Mouse (Mus musculus) macrophage (primary cell): ENCODE results near the gene Rnf149. TPM values are rescaled to one million over a fixed set of nuclear protein-coding genes. Genes with fewer than 3 reads are reported as not detected.
"Not testable (repeated sequence)": the region's sequence is repeated elsewhere in the genome, so short reads cannot be mapped to it uniquely, and the experiment has no call there.

Experiments
- H3K27ac ChIP-seq: fragments of 350-480 bp; formaldehyde crosslinking; 2 replicates; pipeline ENCODE4 v1.9.0; 2021
- H3K36me3 ChIP-seq: fragments of 350-480 bp; formaldehyde crosslinking; 2 replicates; pipeline ENCODE4 v1.9.0; 2021; ENCODE audit errors: inconsistent target
- H3K4me3 ChIP-seq: fragments of 350-480 bp; formaldehyde crosslinking; 2 replicates; pipeline ENCODE4 v1.9.0; 2021; ENCODE audit errors: inconsistent target
- H3K79me2 ChIP-seq: fragments of 350-480 bp; formaldehyde crosslinking; 2 replicates; pipeline ENCODE4 v1.9.0; 2021; ENCODE audit errors: inconsistent target
- WGBS: methylation state at CpG from one replicate; pipeline ENCODE4 v1.1.7; 2026; ENCODE audit warnings: inconsistent platforms; ENCODE audit not compliant: missing documents; 5-methylcytosine and 5-hydroxymethylcytosine counted together
- polyA plus RNA-seq: library from polyadenylated mRNA; stranded (reverse); fragments of 250-400 nt; gene quantifications from 3 replicates; pipeline ENCODE4 v1.2.4, GENCODE M21; 2018; ENCODE audit warnings: inconsistent platforms
- total RNA-seq, 78 experiments: library from RNA; depleted of rRNA; stranded (reverse); fragments of 250-400 nt; gene quantifications; 1 replicate in 9 of 78; 2 replicates in 24 of 78; 3 replicates in 43 of 78; 4 replicates in 2 of 78; pipeline ENCODE4 v1.2.4; 2018; ENCODE audit warnings: inconsistent platforms in 56 of 78

Rnf149 gene
- 1,000 to 10,000 TPM in 4 of 26 experiments, 100 to 1,000 TPM in 22; 207 to 1,734 (median 562) TPM for total RNA-seq (2018; cell fraction: chromatin; rRNA removed)
- 100 to 1,000 TPM; 103 to 307 (median 139) TPM for total RNA-seq (2018; cell fraction: cytosol; rRNA removed)
- 100 to 1,000 TPM; 181 to 676 (median 390) TPM for total RNA-seq (2018; cell fraction: nucleus; rRNA removed)
- 117 to 167 TPM (median 137 TPM) in 3 replicates for polyA plus RNA-seq

DNA sequence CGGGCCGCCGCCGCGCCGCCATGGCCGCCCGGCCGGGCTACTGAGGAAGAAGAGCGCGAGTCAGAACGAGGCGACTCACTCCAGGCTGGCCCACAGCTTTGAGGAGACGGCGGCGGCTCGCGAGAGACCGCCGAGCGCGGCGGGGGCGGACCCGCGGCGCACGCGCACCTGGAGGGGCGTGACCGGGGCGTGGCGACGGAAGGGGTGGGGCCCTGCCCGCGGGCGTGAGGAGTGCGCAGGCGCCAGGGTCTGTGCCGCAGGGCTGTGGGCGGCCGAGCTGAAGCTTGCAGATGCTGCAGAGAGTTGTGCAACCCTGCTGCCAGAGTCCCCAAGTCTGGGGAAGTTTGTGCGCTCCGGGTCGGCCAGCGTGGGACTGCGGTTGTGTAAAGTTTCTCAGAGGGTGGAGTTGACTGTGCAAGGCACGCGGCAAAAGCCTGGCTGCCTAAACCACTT is at the start of gene Rnf149:
Gene Rnf149, minus strand, starts transcription at position 153 of the 453 bp plus-strand sequence.
- peak within 1 kb of the TSS; percentile 92 for H3K27ac ChIP-seq
- no peaks in the 10 kb centered on the region for H3K36me3 ChIP-seq
- under 1% methylated on average over 36 of the region's 49 CpGs for WGBS
- peak within 1 kb of the TSS; percentile 71 for H3K4me3 ChIP-seq
- H3K79me2 ChIP-seq, result peaks cover 43% of the 10 kb centered on the region

DNA sequence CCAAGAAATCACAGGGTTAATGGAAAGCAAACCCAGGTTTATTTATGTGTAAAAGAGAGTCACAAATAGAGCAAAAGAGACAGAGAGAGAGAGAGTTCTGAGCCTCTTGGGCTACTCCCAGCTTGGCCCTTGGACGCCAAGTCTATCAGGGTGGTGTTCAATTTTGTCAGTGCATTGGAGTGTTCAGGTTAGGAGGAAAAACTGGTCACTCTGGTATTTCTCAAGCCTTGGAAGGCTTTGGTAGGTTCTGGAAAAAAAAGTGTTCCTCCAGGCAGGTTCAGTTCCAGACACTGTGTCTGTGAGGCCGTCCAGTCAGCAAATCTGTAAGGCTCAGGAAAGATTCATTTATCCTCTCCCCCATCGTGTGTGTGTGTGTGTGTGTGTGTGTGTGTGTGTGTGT is 48.3 kb upstream of the Rnf149 start:
- no peaks in the 10 kb centered on the region for H3K79me2 ChIP-seq
- WGBS, result 80% methylated on average over 2 of the region's 3 CpGs
- no peak overlapping the region for H3K27ac ChIP-seq
- H3K36me3 ChIP-seq, result no peaks in the 10 kb centered on the region
- H3K4me3 ChIP-seq, result no peak overlapping the region

DNA sequence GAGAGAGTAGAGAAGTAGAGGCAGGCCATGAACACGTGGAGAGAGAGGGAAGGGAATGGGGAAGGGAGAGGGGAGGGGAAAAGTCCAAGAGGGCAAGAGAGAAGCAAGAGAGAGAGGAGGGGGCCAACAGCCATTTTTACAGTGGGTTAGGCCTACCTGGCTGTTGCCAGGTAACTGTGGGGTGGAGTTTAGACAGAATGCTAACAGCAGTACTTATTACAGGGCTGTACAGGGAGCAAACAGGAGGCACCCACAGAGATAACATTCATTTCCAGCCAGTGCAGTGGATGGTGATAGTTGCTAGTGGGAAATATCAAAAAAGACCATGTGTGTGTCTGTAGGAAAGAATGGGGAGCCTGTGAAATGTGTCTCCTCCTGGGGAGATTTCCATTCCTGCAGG is 46.5 kb upstream of the Rnf149 start:
- WGBS, result 75% methylated on average over 1 of the region's 1 CpGs
- no peak overlapping the region for H3K27ac ChIP-seq
- H3K36me3 ChIP-seq, result no peaks in the 10 kb centered on the region
- H3K79me2 ChIP-seq, result no peaks in the 10 kb centered on the region
- H3K4me3 ChIP-seq, result no peak overlapping the region

DNA sequence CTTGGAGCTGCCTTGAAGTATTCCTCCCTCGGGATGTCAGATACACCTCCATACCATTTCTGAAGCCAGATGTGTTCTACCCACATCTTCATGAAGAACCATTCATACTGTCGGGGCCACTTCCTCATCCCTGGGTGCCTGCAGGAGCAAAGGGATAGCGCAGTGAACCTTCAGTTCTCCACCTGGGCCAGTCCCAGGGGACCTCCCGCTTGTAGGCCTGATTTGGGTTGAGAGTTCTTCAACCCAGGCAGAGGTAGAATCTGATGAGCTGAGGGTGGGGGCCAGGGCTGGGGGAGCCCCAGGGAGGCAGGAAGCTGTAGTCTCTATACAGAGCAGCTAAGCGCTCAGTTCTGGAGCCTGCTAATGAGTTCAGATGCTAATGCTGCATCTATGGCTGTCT is 45.9 kb upstream of the Rnf149 start:
- Histone ChIP-seq H3K79me2 (no peaks in the 10 kb centered on the region), H3K27ac (no peak overlapping the region), H3K4me3 (no peak overlapping the region), H3K36me3 (no peaks in the 10 kb centered on the region)
- WGBS, result 87% methylated on average over 5 of the region's 5 CpGs

DNA sequence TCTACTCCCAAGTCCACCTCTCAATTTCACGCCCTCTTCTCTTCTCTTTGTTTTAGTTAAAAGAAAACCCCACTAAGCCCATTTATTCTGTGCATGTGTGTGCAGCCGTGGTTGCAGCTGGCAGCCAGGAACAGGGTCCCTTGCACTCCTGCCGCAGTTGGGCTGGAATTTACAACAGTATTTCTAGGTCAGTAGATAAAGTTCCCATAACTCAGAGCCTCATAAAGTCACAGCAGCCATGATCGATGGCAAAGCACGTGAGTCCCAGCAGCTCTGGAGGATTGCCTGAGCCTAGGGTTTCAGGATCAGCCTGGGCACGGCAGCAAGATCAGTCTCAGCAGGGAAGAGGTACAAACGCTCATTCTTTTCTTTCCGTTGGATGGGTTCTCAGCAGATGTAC is 41.3 kb upstream of the Rnf149 start:
- no peak overlapping the region for H3K27ac ChIP-seq
- H3K4me3 ChIP-seq, result no peak overlapping the region
- WGBS, result 99% methylated on average over 7 of the region's 8 CpGs
- H3K36me3 ChIP-seq, result no peaks in the 10 kb centered on the region
- no peaks in the 10 kb centered on the region for H3K79me2 ChIP-seq

DNA sequence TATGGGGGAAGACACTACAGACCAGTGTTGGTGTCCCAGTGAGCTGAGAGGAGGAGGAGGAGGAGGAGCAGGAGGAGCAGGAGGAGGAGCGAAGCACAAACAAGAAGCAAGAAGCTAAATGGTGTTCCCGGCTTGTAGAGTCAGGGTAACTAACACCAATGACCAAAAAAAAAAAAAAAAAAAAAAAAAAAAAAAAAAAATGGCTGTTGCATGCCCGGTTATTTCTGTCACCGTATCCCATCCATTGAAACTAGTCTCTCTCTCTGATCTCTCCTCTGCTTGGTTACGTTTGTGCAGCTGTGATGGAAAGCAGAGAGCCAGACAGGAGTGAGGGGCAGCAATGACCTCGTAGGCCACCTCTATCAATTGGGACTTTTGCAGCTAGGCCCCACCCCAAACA is 38.3 kb upstream of the Rnf149 start:
- no peaks in the 10 kb centered on the region for H3K36me3 ChIP-seq
- 87% methylated on average over 5 of the region's 6 CpGs for WGBS
- H3K4me3 ChIP-seq, result no peak overlapping the region
- H3K27ac ChIP-seq, result no peak overlapping the region
- no peaks in the 10 kb centered on the region for H3K79me2 ChIP-seq

DNA sequence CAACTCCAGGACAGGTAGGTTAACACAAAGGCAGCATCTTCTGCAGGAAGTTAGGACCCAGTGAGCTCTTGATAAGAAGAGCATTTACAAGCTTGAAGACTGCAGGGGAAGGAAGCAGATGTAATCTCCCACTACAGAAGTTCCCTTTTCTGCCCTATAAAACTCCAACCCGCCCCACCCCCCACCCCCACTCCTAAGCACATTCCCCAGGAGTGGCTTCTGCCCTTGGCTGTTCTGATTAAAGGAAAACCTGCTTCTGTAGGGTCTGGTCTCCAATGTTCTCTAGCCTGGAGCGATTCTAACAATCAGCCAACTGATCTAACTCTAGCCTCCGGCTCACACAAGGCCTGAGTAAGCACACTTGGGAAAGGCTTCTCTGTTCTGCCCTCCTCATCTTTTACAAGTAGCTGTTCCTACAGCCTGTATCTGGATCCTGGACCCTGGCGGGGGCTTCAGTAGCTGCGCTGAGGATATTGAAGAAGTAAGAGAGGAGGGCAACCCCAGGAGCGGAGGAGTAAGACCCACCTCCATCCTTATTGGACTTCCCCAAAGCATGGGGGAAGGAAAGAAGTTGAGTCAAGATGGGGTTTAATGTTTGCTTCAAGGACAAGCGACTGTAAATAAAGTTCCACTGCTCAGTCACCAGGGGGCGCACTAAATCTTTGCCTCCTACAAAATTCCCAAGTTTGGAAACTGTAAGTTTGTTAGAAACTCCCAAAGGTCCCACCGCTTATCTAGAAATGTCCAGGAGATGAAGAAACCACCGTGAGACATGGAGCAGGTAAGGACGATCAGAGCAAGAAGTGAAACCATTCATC is 37.5 kb upstream of the Rnf149 start:
- Histone ChIP-seq H3K27ac (peak overlapping the region; percentile 95), H3K4me3 (peak overlapping the region; percentile 23), H3K79me2 (no peaks in the 10 kb centered on the region), H3K36me3 (no peaks in the 10 kb centered on the region)
- WGBS, result 4% methylated on average over 11 of the region's 11 CpGs

DNA sequence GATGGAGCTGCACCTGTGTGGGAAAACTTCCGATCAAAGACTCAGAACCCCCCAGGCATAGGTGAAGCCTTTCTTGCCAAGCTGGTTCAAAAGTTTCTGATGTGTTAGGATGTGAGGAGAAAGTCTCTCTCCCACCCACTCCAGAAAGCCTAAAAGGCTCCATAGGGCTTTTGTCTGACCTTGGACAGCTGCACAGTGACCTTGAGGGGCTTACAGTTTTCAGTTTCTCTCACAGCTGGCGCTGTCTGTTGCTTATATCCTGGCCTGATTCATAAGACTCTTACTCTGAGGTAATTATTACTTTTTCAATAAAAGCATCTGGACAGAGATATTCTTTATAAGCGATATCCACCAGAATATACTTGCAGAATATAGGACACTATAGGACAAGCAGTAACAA is 35.9 kb upstream of the Rnf149 start:
- no peaks in the 10 kb centered on the region for H3K36me3 ChIP-seq
- H3K79me2 ChIP-seq, result no peaks in the 10 kb centered on the region
- WGBS, result 97% methylated on average over 3 of the region's 3 CpGs
- H3K4me3 ChIP-seq, result no peak overlapping the region
- no peak overlapping the region for H3K27ac ChIP-seq

DNA sequence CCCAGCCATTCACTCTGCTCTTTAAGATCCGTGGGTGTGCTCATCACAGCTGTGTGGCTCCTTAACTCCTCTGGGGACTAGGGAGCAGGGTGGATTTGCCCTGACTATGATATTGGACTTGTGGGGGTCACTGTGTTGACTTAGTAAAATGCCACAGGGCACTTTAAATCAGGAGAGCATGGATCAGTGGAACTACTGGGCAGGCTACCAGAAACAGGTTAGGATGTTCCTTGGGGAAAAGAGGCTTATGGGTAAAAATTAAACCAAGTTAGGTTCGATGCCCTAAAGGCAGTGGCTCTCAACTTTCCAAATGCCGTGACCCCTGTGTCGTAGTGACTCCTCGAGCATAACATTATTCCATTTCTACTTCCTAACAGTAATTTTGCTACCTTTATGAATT is 35.3 kb upstream of the Rnf149 start:
- Histone ChIP-seq H3K27ac (no peak overlapping the region), H3K79me2 (no peaks in the 10 kb centered on the region), H3K4me3 (no peak overlapping the region), H3K36me3 (no peaks in the 10 kb centered on the region)
- 96% methylated on average over 5 of the region's 5 CpGs for WGBS

DNA sequence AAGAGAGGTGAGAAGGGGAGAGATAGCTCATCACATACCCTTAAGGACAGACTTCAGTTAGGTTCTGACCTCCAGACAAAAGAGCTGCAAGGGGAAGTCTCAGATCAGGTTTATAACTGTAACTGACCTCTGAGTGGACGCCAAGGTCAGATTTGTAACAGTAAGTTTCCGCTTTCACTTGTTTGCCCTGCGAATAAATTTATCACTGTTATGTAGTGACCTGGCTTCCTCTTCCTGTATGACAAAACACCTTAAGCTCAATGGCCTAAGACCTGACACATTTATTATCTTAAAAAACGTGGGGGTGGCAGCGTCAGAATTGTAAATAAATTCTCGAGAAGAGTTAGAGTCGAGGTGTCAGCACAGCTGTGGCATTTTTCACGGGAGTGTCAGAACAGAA is 31.3 kb upstream of the Rnf149 start:
- no peak overlapping the region for H3K4me3 ChIP-seq
- no peaks in the 10 kb centered on the region for H3K36me3 ChIP-seq
- 21% methylated on average over 8 of the region's 8 CpGs for WGBS
- no peaks in the 10 kb centered on the region for H3K79me2 ChIP-seq
- no peak overlapping the region for H3K27ac ChIP-seq

DNA sequence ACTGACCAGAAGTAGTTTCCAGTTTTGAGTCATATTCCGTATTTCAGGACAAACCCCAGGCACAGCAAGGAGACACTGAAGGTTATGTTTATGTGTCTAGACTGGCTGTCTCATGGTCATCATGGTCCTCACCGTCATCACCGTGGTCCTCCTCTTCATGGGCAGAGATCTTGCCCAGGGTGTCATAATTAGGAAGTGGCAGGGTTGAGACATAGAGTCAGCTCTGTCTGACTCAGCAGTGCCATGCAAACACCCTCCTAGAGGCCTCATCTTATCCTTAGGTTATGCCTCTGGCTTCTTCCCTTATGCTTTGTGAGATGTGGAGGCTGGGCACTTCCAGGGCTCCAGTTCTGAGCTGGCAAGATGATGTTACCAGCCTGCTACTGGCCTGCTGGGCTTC is 25.3 kb upstream of the Rnf149 start:
- 42% methylated on average over 3 of the region's 3 CpGs for WGBS
- H3K79me2 ChIP-seq, result no peaks in the 10 kb centered on the region
- H3K27ac ChIP-seq, result peak overlapping the region; percentile 61
- no peaks in the 10 kb centered on the region for H3K36me3 ChIP-seq
- H3K4me3 ChIP-seq, result no peak overlapping the region

DNA sequence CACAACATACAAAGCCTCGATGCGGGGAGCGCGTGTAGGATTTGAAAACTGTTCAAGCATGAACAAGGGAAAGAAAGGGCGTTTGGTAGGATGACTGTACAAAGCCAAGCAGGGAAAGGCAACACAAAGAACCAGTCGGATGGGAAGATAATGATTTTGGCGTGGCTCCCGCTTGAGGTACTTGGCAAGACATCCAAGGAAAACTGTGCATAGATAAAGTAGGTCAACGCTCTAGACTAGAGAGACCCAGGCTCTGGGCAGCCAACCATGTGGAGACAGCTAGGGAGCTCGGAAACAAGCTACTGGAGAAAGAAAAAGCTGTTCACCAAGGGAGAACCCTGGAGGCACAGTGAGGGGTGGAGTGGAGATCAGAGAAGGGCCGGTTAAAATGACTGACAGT is 21.5 kb upstream of the Rnf149 start:
- Histone ChIP-seq H3K4me3 (no peak overlapping the region), H3K36me3 (no peaks in the 10 kb centered on the region), H3K79me2 (no peaks in the 10 kb centered on the region), H3K27ac (no peak overlapping the region)
- 95% methylated on average over 11 of the region's 11 CpGs for WGBS

DNA sequence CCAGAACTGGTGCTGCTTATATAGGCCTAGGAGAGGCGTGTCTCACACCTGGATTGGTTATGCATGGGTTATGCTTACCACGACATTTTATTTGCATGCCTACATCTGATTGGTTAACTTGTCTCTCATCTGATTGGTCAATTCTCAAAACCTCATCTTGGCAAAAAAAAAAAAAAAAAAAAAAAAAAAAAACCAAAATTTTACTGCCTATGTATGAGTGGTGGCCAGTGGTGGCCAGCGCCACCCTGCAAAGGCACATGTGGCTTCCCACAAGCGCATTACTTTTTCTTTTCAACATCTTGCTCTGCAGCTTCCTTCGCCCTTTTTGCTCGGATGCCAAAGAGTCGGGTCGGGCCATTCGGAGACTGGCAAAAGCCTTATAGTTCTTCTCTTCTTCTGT is 19.9 kb upstream of the Rnf149 start:
- H3K36me3 ChIP-seq, H3K27ac ChIP-seq, H3K4me3 ChIP-seq, H3K79me2 ChIP-seq: not testable (repeated sequence)
- WGBS, result 90% methylated on average over 5 of the region's 9 CpGs

DNA sequence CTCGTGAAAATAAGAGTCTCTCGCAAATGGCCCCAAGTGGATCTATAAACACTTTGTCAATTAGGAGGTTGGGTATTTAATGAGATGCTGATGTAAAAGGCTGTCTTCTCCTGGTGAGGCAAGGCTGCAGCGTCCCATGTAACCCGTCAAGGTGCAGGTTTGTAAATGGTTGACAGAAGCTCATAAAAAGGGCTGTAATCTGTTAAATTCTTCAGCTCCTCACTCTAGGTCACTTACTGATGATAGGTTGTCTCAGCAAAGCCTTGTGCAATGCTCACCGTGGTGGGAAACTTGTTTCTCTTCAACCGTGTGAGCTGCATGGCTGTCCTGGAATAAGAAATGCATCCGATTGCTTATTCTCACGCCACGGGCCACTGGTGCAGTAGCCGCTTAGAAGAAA is 16.6 kb upstream of the Rnf149 start:
- 91% methylated on average over 10 of the region's 10 CpGs for WGBS
- Histone ChIP-seq H3K36me3 (no peaks in the 10 kb centered on the region), H3K27ac (no peak overlapping the region), H3K4me3 (no peak overlapping the region), H3K79me2 (no peaks in the 10 kb centered on the region)

DNA sequence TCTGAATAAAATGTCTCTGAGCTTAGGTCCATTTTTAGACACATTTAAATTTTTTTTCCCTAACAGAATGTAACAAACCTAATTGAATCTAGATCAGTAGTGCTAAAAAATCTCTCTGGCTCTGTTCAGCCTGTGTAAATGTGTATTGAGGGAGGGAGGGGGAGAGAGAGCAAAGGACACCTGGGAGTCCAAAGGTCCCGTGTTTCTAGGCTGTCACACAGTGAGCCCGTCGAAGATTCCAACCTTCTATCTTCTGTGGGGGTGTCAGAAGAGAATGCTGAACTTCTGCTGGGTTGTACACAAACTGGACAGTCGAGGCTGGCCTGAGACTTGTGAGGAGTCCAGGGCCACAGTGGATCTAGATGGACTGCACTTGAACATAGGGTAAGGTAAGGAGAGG is 14.9 kb upstream of the Rnf149 start:
- Histone ChIP-seq H3K79me2 (no peaks in the 10 kb centered on the region), H3K27ac (no peak overlapping the region), H3K36me3 (no peaks in the 10 kb centered on the region), H3K4me3 (no peak overlapping the region)
- WGBS, result 94% methylated on average over 4 of the region's 4 CpGs
